Mouse (Mus musculus): ENCODE measurements at regions not wholly inside any gene's neighbourhood (a gene's known extent, or its start where the extent isn't known, plus 50 kb on each side); places are given as distances from the start of the nearest gene placed in this dataset.

- DNase-seq, result no peak
Observed at GRCm38 (mm10) chr4:95434543-95434942, 122.8 kb upstream of the Fggy start.

- no peak for DNase-seq
Observed at GRCm38 (mm10) chr4:95435080-95435479, 122.2 kb upstream of the Fggy start.

GRCm38 (mm10) chr4:95439834-95440233 lies 117.5 kb upstream of the Fggy start:
- no peak for DNase-seq

- DNase-seq, result no peak
Observed at GRCm38 (mm10) chr4:95443854-95444811, 113.2 kb upstream of the Fggy start.

- DNase-seq, result no peak
Observed at GRCm38 (mm10) chr4:95450286-95450685, 107.0 kb upstream of the Fggy start.

- no peak for DNase-seq
Observed at GRCm38 (mm10) chr4:95451831-95452230, 105.5 kb upstream of the Fggy start.

- no peak for DNase-seq
Observed at GRCm38 (mm10) chr4:95456318-95456717, 101.0 kb upstream of the Fggy start.

- DNase-seq, result no peak
Observed at GRCm38 (mm10) chr4:95456943-95457342, 100.4 kb upstream of the Fggy start.

- DNase-seq, result no peak
Observed at GRCm38 (mm10) chr4:95462476-95462875, 94.8 kb upstream of the Fggy start.

- no peak for DNase-seq
Observed at GRCm38 (mm10) chr4:95463082-95463825, 94.1 kb upstream of the Fggy start.

GRCm38 (mm10) chr4:95466647-95467046 lies 90.7 kb upstream of the Fggy start:
- no peak for DNase-seq

- DNase-seq, result no peak
Observed at GRCm38 (mm10) chr4:95467526-95467925, 89.8 kb upstream of the Fggy start.

GRCm38 (mm10) chr4:95474726-95475406 lies 82.4 kb upstream of the Fggy start:
- no peak for DNase-seq

GRCm38 (mm10) chr4:95476071-95476724 lies 81.1 kb upstream of the Fggy start:
- DNase-seq, result no peak

GRCm38 (mm10) chr4:95483571-95483970 lies 73.7 kb upstream of the Fggy start:
- no peak for DNase-seq

GRCm38 (mm10) chr4:95487323-95487722 lies 70.0 kb upstream of the Fggy start:
- DNase-seq, result no peak

- no peak for DNase-seq
Observed at GRCm38 (mm10) chr4:95487969-95488368, 69.3 kb upstream of the Fggy start.

GRCm38 (mm10) chr4:95489059-95489458 lies 68.2 kb upstream of the Fggy start:
- DNase-seq, result no peak

GRCm38 (mm10) chr4:95500265-95500664 lies 57.0 kb upstream of the Fggy start:
- no peak for DNase-seq

GRCm38 (mm10) chr4:95501164-95501563 lies 56.1 kb upstream of the Fggy start:
- DNase-seq, result no peak

GRCm38 (mm10) chr4:95507141-95507945 lies 50.0 kb upstream of the Fggy start:
- DNase-seq, result no peak

Measured in thymus, postnatal 36 days (tissue).